Mouse (Mus musculus): ENCODE results near the gene Wipi2.

The Wipi2 gene

GRCm38 (mm10) chr5:142637823-142638222 lies 10.3 kb downstream of the Wipi2 start:
- no peak for DNase-seq

- DNase-seq: no peak
These were observed 12.6 kb downstream of the Wipi2 start for GRCm38 (mm10) chr5:142640088-142640487.

- no peak for DNase-seq
These were observed 14.0 kb downstream of the Wipi2 start for GRCm38 (mm10) chr5:142641331-142642051.

- DNase-seq: no peak
These were observed 20.7 kb downstream of the Wipi2 start for GRCm38 (mm10) chr5:142648162-142648561.

- DNase-seq: no peak
These were observed 22.1 kb downstream of the Wipi2 start for GRCm38 (mm10) chr5:142649460-142650050.

DNA sequence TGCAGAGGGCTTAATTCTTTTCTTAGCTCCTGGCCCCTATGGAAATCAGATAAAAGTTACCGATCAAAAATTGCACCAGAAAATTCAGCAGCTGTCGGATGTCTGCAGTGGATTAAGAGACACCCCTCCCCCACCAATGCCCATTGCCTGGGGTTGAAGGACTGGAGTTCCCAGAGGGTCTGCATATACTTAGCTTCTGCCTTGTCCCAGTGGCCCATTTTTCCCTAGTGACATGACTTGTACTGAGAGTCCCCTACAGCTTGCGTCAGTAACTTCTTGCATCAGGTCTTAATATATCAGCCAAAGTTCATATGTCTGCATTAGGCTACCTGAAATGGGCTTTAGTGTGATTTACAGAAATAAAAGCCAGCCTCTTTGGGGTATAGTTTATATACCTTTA lies 22.9 kb downstream of the Wipi2 start:
- DNase-seq: no peak

DNA sequence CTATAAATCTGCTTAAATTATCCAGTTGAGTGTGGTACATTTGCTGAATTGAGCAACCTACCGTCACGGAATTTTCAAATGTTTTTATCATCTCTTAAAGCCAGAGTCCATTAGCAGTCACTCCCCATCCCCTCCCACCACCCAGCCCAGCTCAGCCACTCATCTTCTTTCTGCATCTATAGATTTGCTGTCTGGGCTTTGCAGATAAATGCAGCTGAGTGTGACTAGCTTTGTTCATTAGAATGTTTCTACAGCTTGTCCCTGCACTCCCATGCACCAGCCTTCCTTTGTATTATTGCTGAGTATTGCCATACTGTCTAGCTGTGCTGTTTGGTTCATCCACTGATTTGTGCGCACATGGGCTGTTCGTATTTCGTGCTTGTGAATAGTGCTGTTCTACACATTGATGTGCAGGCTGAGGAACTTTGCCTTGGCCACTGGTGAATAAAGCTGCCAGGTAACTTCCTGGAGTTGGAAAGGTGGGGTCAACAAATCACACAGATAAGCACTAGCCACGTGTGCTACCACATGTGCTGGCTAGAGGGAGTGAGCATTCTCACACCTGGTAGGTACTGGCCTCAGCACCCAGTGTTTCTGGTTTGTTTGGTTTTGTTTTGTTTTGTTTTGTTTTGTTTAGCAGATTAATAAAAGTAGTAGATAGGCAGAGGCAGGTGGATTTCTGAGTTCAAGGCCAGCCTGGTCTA lies 23.4 kb downstream of the Wipi2 start:
- DNase-seq: no peak

- DNase-seq: no peak
These were observed 24.8 kb downstream of the Wipi2 start for GRCm38 (mm10) chr5:142652266-142652665.

GRCm38 (mm10) chr5:142660656-142661434 lies 33.3 kb downstream of the Wipi2 start:
- DNase-seq: no peak

DNA sequence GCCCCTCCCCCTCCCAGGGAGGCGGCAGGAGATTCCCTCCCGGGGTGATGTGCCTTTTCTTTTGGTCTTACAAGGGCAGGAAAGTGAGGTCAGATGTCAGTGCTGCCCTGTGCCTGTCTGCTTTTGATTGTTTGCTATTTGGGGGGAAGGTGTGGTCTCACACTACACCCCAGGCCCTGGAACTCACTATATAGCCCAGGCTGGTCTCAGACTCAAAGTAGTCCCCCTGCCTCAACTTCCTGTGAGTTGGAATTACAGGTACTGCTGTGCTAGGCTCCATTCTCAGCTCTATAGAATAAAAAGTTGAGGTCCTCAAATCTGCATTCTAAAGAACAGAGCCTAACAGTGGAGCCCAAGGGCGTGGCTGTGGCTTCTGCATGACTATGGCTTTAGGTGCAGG lies 40.4 kb downstream of the Wipi2 start:
- no peak for DNase-seq

GRCm38 (mm10) chr5:142668556-142669263 lies 41.2 kb downstream of the Wipi2 start:
- no peak for DNase-seq

DNA sequence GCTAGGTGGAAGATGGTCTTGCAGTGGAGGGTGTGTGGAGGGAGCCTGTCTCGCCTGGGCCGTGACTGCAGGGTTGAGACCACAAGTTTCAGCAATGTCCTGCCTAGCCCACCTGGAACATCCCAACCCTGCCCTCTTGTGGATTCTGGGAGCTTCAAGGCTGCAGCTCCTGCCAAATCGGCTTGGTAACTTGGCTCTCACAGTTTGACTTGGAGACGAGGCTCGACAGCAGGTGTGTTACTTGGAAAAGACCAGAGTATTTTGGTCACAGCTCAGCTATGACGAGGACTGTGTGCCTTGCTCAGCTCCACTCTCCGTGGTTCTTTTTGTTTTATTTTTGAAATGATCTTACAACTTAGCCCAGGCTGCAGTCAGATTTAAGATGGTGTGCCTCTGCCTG lies 42.2 kb downstream of the Wipi2 start:
- DNase-seq: no peak

GRCm38 (mm10) chr5:142673082-142673481 lies 45.6 kb downstream of the Wipi2 start:
- DNase-seq: no peak

DNA sequence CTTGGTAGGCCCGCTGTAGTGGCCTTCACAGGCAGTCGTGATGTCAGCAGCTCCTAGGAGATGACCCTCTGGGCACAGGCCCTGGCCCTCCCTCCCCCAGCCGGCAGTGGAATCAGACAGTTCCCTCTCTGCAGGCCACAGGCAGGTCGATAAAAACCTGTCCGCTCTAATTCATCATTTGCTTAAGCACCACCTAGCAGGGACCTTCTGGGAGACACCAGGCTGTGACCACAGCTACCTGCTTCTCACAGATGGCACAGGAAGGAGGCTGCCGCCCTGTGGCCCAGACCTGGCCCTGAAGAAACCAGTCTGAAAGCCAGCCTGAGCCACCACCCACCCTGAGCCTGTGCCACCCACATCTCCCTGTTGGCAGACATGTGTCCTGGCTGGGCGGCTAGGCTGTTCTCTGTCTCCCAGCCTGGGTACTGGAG lies 50.7 kb downstream of the Wipi2 start:
- no peak for DNase-seq

DNA sequence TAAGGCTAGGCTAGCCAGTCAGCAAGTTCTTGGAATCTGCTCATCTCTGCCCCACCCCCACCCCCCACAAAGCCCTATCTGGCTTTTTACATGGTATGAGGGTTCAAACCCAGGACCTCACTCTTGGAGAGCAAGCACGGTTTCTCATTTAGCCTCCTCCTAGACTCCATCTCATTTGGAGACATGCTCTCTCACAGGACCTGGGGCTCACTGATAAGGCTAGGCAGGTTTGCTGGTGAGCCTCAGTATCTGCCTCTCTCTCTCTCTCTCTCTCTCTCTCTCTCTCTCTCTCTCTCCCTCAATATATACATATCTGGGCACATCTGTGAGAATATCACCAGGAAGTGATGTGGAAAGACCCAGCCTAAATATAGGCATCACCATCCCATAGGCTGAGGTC lies 51.6 kb downstream of the Wipi2 start:
- no peak for DNase-seq

DNA sequence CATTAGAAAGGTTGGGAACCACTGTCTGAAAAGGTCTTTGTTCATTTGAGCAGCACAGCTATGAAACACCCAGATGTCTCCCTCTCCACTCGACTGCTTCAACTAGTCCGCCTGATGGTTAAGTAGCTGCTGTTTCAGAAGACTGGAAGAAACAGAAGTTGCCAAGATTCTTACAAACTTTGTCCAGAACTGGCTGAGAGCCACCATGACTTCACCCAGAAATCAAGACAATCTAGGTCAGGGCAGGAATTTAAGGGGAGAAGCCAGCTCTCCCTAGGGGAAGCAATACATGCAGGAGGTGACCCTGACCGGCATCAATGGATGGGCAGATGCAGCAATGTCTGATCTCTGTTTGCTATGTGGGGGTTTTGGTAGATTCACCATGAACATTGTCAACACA lies 54.4 kb downstream of the Wipi2 start:
- no peak for DNase-seq

DNA sequence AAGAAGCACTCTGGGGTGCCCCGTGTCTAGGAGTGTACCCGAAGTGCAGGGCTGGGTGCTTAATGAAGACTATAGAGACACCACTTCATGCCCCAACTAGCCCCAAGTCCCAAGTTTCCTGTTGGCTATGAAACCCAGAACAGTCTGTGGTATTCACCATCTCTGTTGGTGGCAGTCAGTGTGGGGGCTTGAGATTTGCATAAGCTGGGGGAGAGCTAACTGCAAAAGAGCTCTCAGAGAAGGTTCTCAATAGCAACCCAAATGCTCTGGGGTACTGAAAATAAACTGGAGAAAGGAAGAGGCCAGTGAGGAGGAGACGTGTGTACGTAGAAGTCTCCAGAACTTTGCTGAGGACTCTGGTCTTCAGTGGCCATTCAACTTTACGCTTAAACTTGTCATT lies 55.0 kb downstream of the Wipi2 start:
- no peak for DNase-seq

- no peak for DNase-seq
These were observed 61.4 kb downstream of the Wipi2 start for GRCm38 (mm10) chr5:142688866-142689265.

GRCm38 (mm10) chr5:142690343-142690742 lies 62.8 kb downstream of the Wipi2 start:
- DNase-seq: no peak

DNA sequence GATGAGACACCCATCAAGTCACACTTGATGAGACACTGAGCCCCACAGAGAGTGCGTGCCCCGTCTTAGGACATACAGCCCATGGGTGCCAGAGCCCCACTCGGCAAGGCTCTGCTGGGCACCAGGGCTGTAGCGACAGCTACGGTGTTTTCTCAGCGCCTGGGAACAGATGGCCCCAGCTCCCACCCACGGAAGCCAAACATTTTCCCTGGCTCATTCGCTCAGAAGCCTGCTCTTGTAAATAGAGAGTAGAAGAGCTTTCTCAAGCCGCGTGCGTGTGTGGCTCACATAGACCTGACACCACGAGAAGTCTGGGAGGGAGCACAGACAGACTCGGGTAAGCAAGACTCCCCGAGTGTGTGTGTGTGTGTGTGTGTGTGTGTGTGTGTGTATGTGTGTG lies 64.8 kb downstream of the Wipi2 start, which contains the start of gene Slc29a4:
TSS of gene Slc29a4 (plus strand) at position 265 of the 400 bp plus-strand sequence.
- DNase-seq: no peak

DNA sequence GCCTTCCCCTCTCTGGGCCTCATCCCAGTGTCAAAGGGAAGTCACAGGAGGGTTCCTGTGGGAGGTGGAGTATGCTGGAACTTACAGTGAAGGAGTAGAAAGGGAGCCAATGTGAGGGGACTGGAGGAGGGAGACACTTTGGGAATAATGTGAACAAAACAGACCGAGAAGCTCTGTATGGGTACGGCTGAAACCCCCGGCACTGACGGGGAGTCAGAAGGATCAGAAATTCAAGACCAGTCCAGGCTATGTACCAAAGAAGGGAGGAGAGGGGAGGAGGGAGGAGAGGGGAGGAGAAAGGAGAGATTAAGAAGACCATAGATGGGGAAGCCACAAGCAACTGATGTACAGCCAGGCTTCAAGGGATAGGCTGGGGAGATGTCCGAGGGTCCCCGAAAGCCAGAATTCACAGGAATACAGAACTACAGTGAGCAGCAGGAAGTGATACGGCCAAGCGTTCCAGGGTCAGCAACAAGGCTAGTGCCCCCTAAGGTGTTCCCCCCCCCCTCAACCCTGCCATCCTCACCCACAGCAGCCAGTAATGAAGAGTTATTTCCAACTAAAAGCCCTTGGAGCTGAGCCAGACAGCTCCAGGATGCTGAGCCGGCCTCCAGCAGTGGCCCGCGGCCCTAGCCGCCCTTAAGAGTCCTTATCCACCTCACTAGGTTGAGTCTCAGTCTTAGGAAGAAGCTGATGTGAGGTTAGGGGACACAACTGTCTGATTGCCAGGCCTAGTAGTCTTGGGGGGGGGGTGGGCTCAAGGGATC lies 65.7 kb downstream of the Wipi2 start:
- DNase-seq: no peak
